Mouse (Mus musculus) megakaryocyte, embryonic 14.5 days (primary cell): ENCODE data around the gene Tbx3.

Experiments used
- FLI1 ChIP-seq: IDR thresholded peaks from 2 replicates; pipeline ENCODE4 v1.6.1; 2012; ENCODE audit warnings: low read length, inconsistent platforms, mixed read lengths
- GATA1 ChIP-seq: IDR thresholded peaks from 3 replicates; pipeline ENCODE4 v1.6.1; 2012; ENCODE audit warnings: mixed read lengths, low read length, inconsistent platforms, borderline replicate concordance

GRCm38 (mm10) chr5:119662326-119662725 lies 8.1 kb upstream of the Tbx3 start:
- TF ChIP-seq GATA1 = no peak
- no peak for TF ChIP-seq FLI1
